Mouse (Mus musculus) forebrain, embryonic 11.5 days (tissue): ENCODE data around the gene Gm3002. TPM values are rescaled to one million over a fixed set of nuclear protein-coding genes. Genes with fewer than 3 reads are reported as not detected.
"Not testable (repeated sequence)": the region's sequence is repeated elsewhere in the genome, so short reads cannot be mapped to it uniquely, and the experiment has no call there.

Experiments used
- ATAC-seq: fragments of 200-750 bp; cut with Nextera tagmentation; replicated peaks from 2 replicates; pipeline ENCODE4 v1.8.0; 2017; ENCODE audit warnings: moderate TSS enrichment; ENCODE audit not compliant: low FRiP score
- DNase-seq: peaks from one replicate; pipeline ENCODE4 v3.0.0-alpha.2; 2017; ENCODE audit warnings: low spot score
- H3K27ac ChIP-seq: fragments of 300-500 bp; sonication (generic); 2 replicates; pipeline ENCODE4 v1.5.1; 2014; ENCODE audit warnings: low read depth, low read length
- H3K27me3 ChIP-seq: fragments of 300-500 bp; sonication (generic); 2 replicates; pipeline ENCODE4 v1.6.1; 2014; ENCODE audit warnings: mild to moderate bottlenecking, low read length, mixed read lengths; ENCODE audit not compliant: control insufficient read depth, insufficient read depth
- H3K36me3 ChIP-seq: fragments of 300-500 bp; sonication (generic); 2 replicates; pipeline ENCODE4 v1.6.1; 2014; ENCODE audit warnings: mild to moderate bottlenecking, low read length, moderate library complexity, mixed read lengths; ENCODE audit not compliant: control insufficient read depth, insufficient read depth
- H3K4me1 ChIP-seq: fragments of 300-500 bp; sonication (generic); replicated peaks from 2 replicates; pipeline ENCODE4 v1.6.1; 2014; ENCODE audit warnings: low read length, mixed read lengths; ENCODE audit not compliant: control insufficient read depth, insufficient read depth
- H3K4me2 ChIP-seq: fragments of 300-500 bp; sonication (generic); 2 replicates; pipeline ENCODE4 v1.6.1; 2014; ENCODE audit warnings: low read depth, mild to moderate bottlenecking, low read length, moderate library complexity, mixed read lengths; ENCODE audit not compliant: severe bottlenecking
- H3K4me3 ChIP-seq: fragments of 300-500 bp; sonication (generic); 2 replicates; pipeline ENCODE4 v1.5.1; 2014; ENCODE audit warnings: low read depth, low read length
- H3K9ac ChIP-seq: fragments of 300-500 bp; sonication (generic); 2 replicates; pipeline ENCODE4 v1.6.1; 2014; ENCODE audit warnings: low read length
- H3K9me3 ChIP-seq: fragments of 300-500 bp; sonication (generic); 2 replicates; pipeline ENCODE4 v1.6.1; 2016; ENCODE audit warnings: low read length, mixed read lengths; ENCODE audit not compliant: control insufficient read depth
- WGBS: fragments of 180-500 bp; shearing (Covaris S2); extraction: QIAGEN DNeasy Blood & Tissue Kit; methylation state at CpG from one replicate; pipeline ENCODE4 v1.1.7; 2014; 5-methylcytosine and 5-hydroxymethylcytosine counted together
- polyA plus RNA-seq: library from polyadenylated mRNA; unstranded; fragments of >200 nt; fragmentation: Nextera tagmentation; extraction: Ambion mirVana; gene quantifications from 2 replicates; pipeline ENCODE4 v1.2.1, GENCODE M21; 2014

Gm3002 gene
- 0.72 and 0.83 TPM in 2 replicates for polyA plus RNA-seq

DNA sequence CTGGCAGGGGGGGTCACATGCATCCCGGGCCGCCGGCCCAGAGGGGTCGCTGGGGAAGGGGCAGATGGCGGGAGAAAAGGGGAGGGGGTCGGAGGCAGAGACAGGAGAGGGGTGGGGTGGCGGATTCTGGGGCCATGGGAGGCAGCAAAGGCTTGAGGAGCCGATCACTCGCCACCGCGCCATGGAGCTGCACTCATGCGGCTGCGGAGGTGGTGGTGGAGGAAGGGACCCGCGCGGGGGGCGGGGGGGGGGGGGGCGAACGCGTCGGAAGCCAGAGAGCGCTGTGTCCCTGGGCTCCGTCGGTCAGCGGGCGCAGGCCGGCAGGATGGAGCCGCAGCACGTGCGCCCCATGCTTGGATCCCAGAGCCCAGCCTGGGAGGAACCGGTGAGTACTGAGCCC lies at the start of gene Gm3002:
TSS of gene Gm3002 (plus strand) at position 301 of the 400 bp plus-strand sequence.
- not testable (repeated sequence) for H3K27ac ChIP-seq, H3K4me2 ChIP-seq, H3K4me3 ChIP-seq, H3K27me3 ChIP-seq, H3K36me3 ChIP-seq, H3K9me3 ChIP-seq, H3K9ac ChIP-seq, DNase-seq, H3K4me1 ChIP-seq, ATAC-seq
- WGBS, result no CpG with 5 or more reads among the region's 31 CpGs

DNA sequence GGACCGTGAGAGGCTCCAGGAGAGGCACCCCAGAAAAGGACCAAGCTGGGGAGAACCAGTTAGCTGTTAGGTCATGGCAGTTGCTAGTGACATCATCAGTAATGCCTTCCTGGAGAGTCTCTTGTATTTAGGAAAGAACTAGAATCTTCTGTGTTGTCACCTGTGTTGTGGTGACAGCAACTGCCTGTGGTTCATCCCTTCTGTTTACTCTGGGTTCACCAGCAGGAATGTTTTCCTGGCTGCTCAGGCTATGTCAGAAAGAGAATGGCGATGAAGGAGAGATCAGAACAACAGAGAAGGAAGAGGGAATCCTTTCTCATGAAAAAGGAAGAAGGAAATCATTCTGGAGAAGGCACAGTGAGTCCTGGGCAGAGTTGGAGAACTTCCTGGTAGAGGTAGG lies 36.1 kb downstream of the Gm3002 start, which contains the start of gene Gm3033:
TSS of gene Gm3033 (plus strand) at position 301 of the 400 bp plus-strand sequence.
- not testable (repeated sequence) for H3K36me3 ChIP-seq, H3K27ac ChIP-seq, H3K27me3 ChIP-seq, H3K9me3 ChIP-seq, ATAC-seq, H3K4me2 ChIP-seq, H3K9ac ChIP-seq, H3K4me3 ChIP-seq, H3K4me1 ChIP-seq, DNase-seq
- WGBS, result no CpG with 5 or more reads among the region's 2 CpGs

DNA sequence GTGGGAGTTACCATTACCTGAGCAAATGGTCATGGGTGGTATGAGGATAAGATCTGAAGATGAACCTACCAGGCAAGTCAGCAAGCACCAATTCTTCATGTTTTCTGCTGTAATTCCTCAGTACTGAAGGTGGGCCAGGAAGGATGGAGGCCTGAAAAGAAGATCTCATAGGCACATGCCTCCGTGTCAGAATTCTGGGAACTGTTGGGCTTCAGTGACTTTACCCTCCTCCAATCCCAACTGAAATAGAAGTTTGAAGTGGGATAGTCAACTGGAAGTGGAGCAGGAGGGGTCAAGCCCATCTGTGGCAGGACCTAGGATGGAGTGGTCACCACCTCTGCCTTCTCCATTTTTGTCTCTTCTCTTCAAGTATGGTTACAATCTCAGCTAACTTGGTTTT lies 74.0 kb downstream of the Gm3002 start, which contains the start of gene Gm2916:
TSS of gene Gm2916 (plus strand) at position 301 of the 400 bp plus-strand sequence.
- H3K4me2 ChIP-seq, H3K9ac ChIP-seq, H3K27ac ChIP-seq, DNase-seq, H3K27me3 ChIP-seq, H3K36me3 ChIP-seq, H3K9me3 ChIP-seq, H3K4me1 ChIP-seq, H3K4me3 ChIP-seq, ATAC-seq: not testable (repeated sequence)
- no CpG with 5 or more reads among the region's 1 CpGs for WGBS

DNA sequence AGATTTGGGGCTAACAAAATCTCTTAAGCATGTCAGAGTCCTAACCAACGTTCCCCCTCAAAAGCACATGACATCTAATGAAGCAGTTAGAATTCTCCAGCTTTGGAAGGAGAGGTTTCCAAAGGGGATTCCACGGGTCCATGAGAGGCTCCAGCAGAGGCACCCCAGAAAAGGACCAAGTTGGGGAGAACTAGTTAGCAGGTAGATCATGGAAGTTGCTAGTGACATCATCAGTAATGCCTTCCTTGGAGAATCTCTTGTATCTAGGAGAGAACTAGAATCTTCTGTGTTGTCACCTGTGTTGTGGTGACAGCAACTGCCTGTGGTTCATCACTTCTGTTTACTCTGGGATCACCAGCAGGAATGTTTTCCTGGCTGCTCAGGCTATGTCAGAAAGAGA lies 121.6 kb downstream of the Gm3002 start, which contains the start of gene Gm3029:
TSS of gene Gm3029 (plus strand) at position 301 of the 400 bp plus-strand sequence.
- not testable (repeated sequence) for H3K27ac ChIP-seq, H3K4me1 ChIP-seq, H3K4me2 ChIP-seq, H3K4me3 ChIP-seq, H3K27me3 ChIP-seq, H3K36me3 ChIP-seq, H3K9me3 ChIP-seq, DNase-seq, H3K9ac ChIP-seq, ATAC-seq
- 100% methylated on average over 1 of the region's 2 CpGs for WGBS

DNA sequence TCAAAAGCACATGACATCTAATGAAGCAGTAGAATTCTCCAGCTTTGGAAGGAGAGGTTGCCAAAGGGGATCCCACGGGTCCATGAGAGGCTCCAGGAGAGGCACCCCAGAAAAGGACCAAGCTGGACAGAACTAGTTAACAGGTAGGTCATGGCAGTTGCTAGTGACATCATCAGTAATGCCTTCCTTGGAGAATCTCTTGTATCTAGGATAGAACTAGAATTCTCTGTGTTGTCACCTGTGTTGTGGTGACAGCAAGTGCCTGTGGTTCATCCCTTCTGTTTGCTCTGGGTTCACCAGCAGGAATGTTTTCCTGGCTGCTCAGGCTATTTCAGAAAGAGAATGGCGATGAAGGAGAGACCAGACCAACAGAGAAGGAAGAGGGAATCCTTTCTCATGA lies 153.4 kb downstream of the Gm3002 start, which contains the start of gene Gm3095:
TSS of gene Gm3095 (plus strand) at position 301 of the 400 bp plus-strand sequence.
- not testable (repeated sequence) for H3K27ac ChIP-seq, DNase-seq, H3K4me1 ChIP-seq, H3K36me3 ChIP-seq, H3K27me3 ChIP-seq, H3K4me3 ChIP-seq, ATAC-seq, H3K4me2 ChIP-seq, H3K9me3 ChIP-seq, H3K9ac ChIP-seq
- no CpG with 5 or more reads among the region's 2 CpGs for WGBS

DNA sequence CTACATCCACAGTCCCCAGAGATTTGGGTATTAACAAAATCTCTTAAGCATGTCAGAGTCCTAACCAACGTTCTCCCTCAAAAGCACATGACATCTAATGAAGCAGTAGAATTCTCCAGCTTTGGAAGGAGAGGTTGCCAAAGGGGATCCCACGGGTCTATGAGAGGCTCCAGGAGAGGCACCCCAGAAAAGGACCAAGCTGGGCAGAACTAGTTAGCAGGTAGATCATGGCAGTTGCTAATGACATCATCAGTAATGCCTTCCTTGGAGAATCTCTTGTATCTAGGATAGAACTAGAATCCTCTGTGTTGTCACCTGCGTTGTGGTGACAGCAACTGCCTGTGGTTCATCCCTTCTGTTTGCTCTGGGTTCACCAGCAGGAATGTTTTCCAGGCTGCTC lies 188.2 kb downstream of the Gm3002 start, which contains the start of gene Gm3099:
TSS of gene Gm3099 (plus strand) at position 301 of the 400 bp plus-strand sequence.
- not testable (repeated sequence) for H3K27me3 ChIP-seq, ATAC-seq, H3K36me3 ChIP-seq, H3K9ac ChIP-seq, DNase-seq, H3K4me1 ChIP-seq, H3K27ac ChIP-seq, H3K9me3 ChIP-seq, H3K4me2 ChIP-seq, H3K4me3 ChIP-seq
- WGBS, result no CpG with 5 or more reads among the region's 3 CpGs

Other genes starting within 250 kb of the Gm3002 start
- gene Gm3012, start 175.6 kb upstream of the Gm3002 start, polyA plus RNA-seq, result not detected in 2 replicates
- 1.7 and 2.3 TPM in 2 replicates for gene Gm3020, start 158.0 kb upstream of the Gm3002 start, polyA plus RNA-seq
- gene Gm3043, start 121.3 kb upstream of the Gm3002 start, polyA plus RNA-seq, result not detected in 2 replicates
- gene Gm3033, start 36.2 kb downstream of the Gm3002 start, polyA plus RNA-seq, result not detected in 2 replicates
- 0.19 TPM in 1 of 2 replicates, not detected in the other for gene Gm2916, start 74.1 kb downstream of the Gm3002 start, polyA plus RNA-seq
- gene Gm3029, start 121.7 kb downstream of the Gm3002 start, polyA plus RNA-seq, result not detected in 2 replicates
- gene Gm3095, start 153.5 kb downstream of the Gm3002 start, polyA plus RNA-seq, result 0.13 and 0.57 TPM in 2 replicates
- not detected in 2 replicates for gene Gm3099, start 188.3 kb downstream of the Gm3002 start, polyA plus RNA-seq
- gene Gm5796, start 213.9 kb downstream of the Gm3002 start, polyA plus RNA-seq, result 0.65 and 0.97 TPM in 2 replicates